Mouse (Mus musculus): ENCODE results near the gene Limch1.
A peak's percentile ranks its signal among the peaks of the same experiment; 100 is the strongest.

GRCm38 (mm10) chr5:66884505-66884904 is 138.9 kb downstream of the Limch1 start:
- TF ChIP-seq CTCF (IDR thresholded peaks at IDR 0.05), result no peak
- TF ChIP-seq EP300 (IDR thresholded peaks at IDR 0.05), result peak; percentile 73; the same call in 1 of the 2 replicates
